ENCODE assay signal across 29 mouse cellular contexts in the genomic region with DNA sequence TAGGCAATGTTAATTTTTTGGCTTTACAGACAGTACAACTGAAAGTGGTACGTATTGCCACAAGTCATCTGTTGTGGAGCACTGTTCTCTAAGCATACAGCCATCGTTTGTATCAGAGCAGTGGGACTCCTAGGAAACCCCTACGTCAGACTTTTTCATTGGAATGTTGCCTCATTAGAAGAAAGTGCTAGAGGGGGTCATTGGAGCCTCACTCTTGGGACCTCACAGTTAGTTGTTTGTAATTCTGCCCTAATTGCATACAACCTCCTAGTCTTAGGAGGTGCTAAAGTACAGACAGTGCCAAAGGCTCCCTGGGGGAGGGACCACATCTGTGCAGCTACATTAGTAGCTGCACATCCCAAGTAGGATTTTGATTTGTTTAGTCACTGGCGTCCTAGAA. TPM values are rescaled to one million over a fixed set of nuclear protein-coding genes. Genes with fewer than 3 reads are reported as not detected.
A peak's percentile ranks its signal among the peaks of the same experiment; 100 is the strongest.
DNase-seq lines count a peak whose midpoint lies in the region; ATAC-seq and TF ChIP-seq lines count a peak whose summit lies in the region.
"Had no signal": no experiment of that assay in that cellular context is flagged by ENCODE, and none has a peak within 500 bp of the region (broad histone marks: within the 10 kb centered on the region; RNA-seq: fewer than 3 reads in every experiment).

No protein-coding gene starts in this region.

- H3K4me2 ChIP-seq in embryonic facial prominence, embryonic 14.5 days (ENCODE audit: low read depth, low read length), result no peak overlapping the region
- H3K4me2 ChIP-seq in forebrain, embryonic 14.5 days (ENCODE audit: low read length), result no peak overlapping the region
- H3K4me2 ChIP-seq in forebrain, embryonic 16.5 days (ENCODE audit: low read length), result no peak overlapping the region
- no peak overlapping the region for H3K4me2 ChIP-seq in midbrain, postnatal 0 days (ENCODE audit: low read depth, low read length, poor library complexity, severe bottlenecking)
- no peak overlapping the region for H3K4me2 ChIP-seq in midbrain, embryonic 16.5 days (ENCODE audit: low read length)
- H3K4me2 ChIP-seq: embryonic facial prominence, embryonic 15.5 days; heart, embryonic 12.5 days; heart, embryonic 15.5 days; hindbrain, embryonic 12.5 days; hindbrain, embryonic 15.5 days; intestine, embryonic 15.5 days had no signal

- 39% methylated on average over 4 of the region's 4 CpGs for WGBS in embryonic facial prominence, embryonic 14.5 days
- 50% methylated on average over 4 of the region's 4 CpGs for WGBS in embryonic facial prominence, embryonic 10.5 days
- 14% methylated on average over 4 of the region's 4 CpGs for whole genome bisulfite sequencing in forebrain, embryonic 14.5 days
- WGBS in forebrain, embryonic 16.5 days, result 20% methylated on average over 4 of the region's 4 CpGs
- 68% methylated on average over 4 of the region's 4 CpGs for WGBS in midbrain, postnatal 0 days
- 69% methylated on average over 4 of the region's 4 CpGs for WGBS in midbrain, embryonic 16.5 days

- H3K36me3 ChIP-seq in embryonic facial prominence, embryonic 14.5 days (ENCODE audit: control insufficient read depth, insufficient read depth, low read length), result no peaks in the 10 kb centered on the region
- H3K36me3 ChIP-seq in embryonic facial prominence, embryonic 10.5 days (replicated peaks), result no peaks in the 10 kb centered on the region
- H3K36me3 ChIP-seq in forebrain, embryonic 14.5 days (ENCODE audit: control insufficient read depth, insufficient read depth, low read length), result no peaks in the 10 kb centered on the region
- H3K36me3 ChIP-seq in forebrain, embryonic 16.5 days (ENCODE audit: control insufficient read depth, insufficient read depth), result no peaks in the 10 kb centered on the region
- H3K36me3 ChIP-seq in midbrain, postnatal 0 days (ENCODE audit: insufficient read depth, low read length), result no peaks in the 10 kb centered on the region
- H3K36me3 ChIP-seq in midbrain, embryonic 16.5 days (ENCODE audit: control insufficient read depth, insufficient read depth, low read length), result no peaks in the 10 kb centered on the region
- H3K36me3 ChIP-seq: embryonic facial prominence, embryonic 15.5 days; heart, embryonic 12.5 days; heart, embryonic 15.5 days; hindbrain, embryonic 12.5 days; hindbrain, embryonic 15.5 days; intestine, embryonic 15.5 days had no signal

- H3K27me3 ChIP-seq in embryonic facial prominence, embryonic 14.5 days (replicated peaks; ENCODE audit: control insufficient read depth, insufficient read depth, low read length), result no peaks in the 10 kb centered on the region
- no peaks in the 10 kb centered on the region for H3K27me3 ChIP-seq in embryonic facial prominence, embryonic 10.5 days (replicated peaks; ENCODE audit: low read depth, poor library complexity, severe bottlenecking)
- no peaks in the 10 kb centered on the region for H3K27me3 ChIP-seq in forebrain, embryonic 14.5 days (replicated peaks; ENCODE audit: control insufficient read depth, insufficient read depth, low read length)
- H3K27me3 ChIP-seq in forebrain, embryonic 16.5 days (replicated peaks; ENCODE audit: control insufficient read depth, insufficient read depth, low read length), result no peaks in the 10 kb centered on the region
- H3K27me3 ChIP-seq in midbrain, postnatal 0 days (ENCODE audit: insufficient read depth, low read length), result no peaks in the 10 kb centered on the region
- H3K27me3 ChIP-seq in midbrain, embryonic 16.5 days (ENCODE audit: control insufficient read depth, insufficient read depth, low read depth, low read length), result no peaks in the 10 kb centered on the region
- H3K27me3 ChIP-seq: embryonic facial prominence, embryonic 15.5 days; heart, embryonic 12.5 days; heart, embryonic 15.5 days; hindbrain, embryonic 12.5 days; hindbrain, embryonic 15.5 days; intestine, embryonic 15.5 days; Patski had no signal

- no peak overlapping the region for H3K27ac ChIP-seq in embryonic facial prominence, embryonic 14.5 days (replicated peaks; ENCODE audit: low read depth, low read length)
- H3K27ac ChIP-seq in embryonic facial prominence, embryonic 10.5 days (replicated peaks), result no peak overlapping the region
- no peak overlapping the region for H3K27ac ChIP-seq in forebrain, embryonic 14.5 days (ENCODE audit: low read depth, low read length)
- no peak overlapping the region for H3K27ac ChIP-seq in forebrain, embryonic 16.5 days (ENCODE audit: low read length)
- no peak overlapping the region for H3K27ac ChIP-seq in midbrain, postnatal 0 days (ENCODE audit: low read depth, low read length)
- no peak overlapping the region for H3K27ac ChIP-seq in midbrain, embryonic 16.5 days (ENCODE audit: low read length)
- H3K27ac ChIP-seq: embryonic facial prominence, embryonic 15.5 days; heart, embryonic 15.5 days; hindbrain, embryonic 12.5 days; hindbrain, embryonic 15.5 days; intestine, embryonic 15.5 days had no signal

- H3K4me1 ChIP-seq in embryonic facial prominence, embryonic 14.5 days (ENCODE audit: control insufficient read depth, insufficient read depth, low read length), result no peaks in the 10 kb centered on the region
- 0 out of 2 replicates have a peak, but pooled peaks cover 3% of the 10 kb centered on the region for H3K4me1 ChIP-seq in embryonic facial prominence, embryonic 10.5 days
- H3K4me1 ChIP-seq in forebrain, embryonic 14.5 days (ENCODE audit: control insufficient read depth, insufficient read depth, low read length), result 0 out of 2 replicates have a peak, but pooled peaks cover 3% of the 10 kb centered on the region
- H3K4me1 ChIP-seq in forebrain, embryonic 16.5 days (replicated peaks; ENCODE audit: control insufficient read depth, insufficient read depth, low read length), result no peaks in the 10 kb centered on the region
- no peaks in the 10 kb centered on the region for H3K4me1 ChIP-seq in midbrain, postnatal 0 days (ENCODE audit: insufficient read depth, low read length)
- no peaks in the 10 kb centered on the region for H3K4me1 ChIP-seq in midbrain, embryonic 16.5 days (ENCODE audit: control insufficient read depth, insufficient read depth, low read length)
- H3K4me1 ChIP-seq: heart, embryonic 15.5 days; hindbrain, embryonic 12.5 days; hindbrain, embryonic 15.5 days; intestine, embryonic 15.5 days had no signal

- TF ChIP-seq CTCF in midbrain, postnatal 0 days (IDR thresholded peaks at IDR 0.05), result no peak

- ATAC-seq in embryonic facial prominence, embryonic 14.5 days (ENCODE audit: low read depth), result peak; percentile 55; the same call in 1 of the 2 replicates
- ATAC-seq in forebrain, embryonic 14.5 days, result no peak
- no peak for ATAC-seq in forebrain, embryonic 16.5 days
- ATAC-seq in midbrain, postnatal 0 days (ENCODE audit: low FRiP score), result no peak
- ATAC-seq in midbrain, embryonic 16.5 days, result no peak
- ATAC-seq: forebrain, postnatal 0 days; intestine, embryonic 15.5 days; Patski had no signal

- DNase-seq in embryonic facial prominence, embryonic 14.5 days (ENCODE audit: low spot score), result peak; percentile 26
- DNase-seq in embryonic facial prominence, embryonic 10.5 days (ENCODE audit: low spot score), result no peak
- peak; percentile 10 for DNase-seq in forebrain, embryonic 14.5 days (ENCODE audit: low spot score)
- peak; percentile 18 for DNase-seq in midbrain, postnatal 0 days (ENCODE audit: low spot score)
- DNase-seq in retina, postnatal 1 day, result peak; percentile 80
- no peak for DNase-seq in right cerebral cortex, postnatal 4 days
- DNase-seq: adrenal gland, adult 2 months; adrenal gland, postnatal 14 days; cerebellum, adult 11-12 months; cerebellum, adult 8-10 months; cerebellum, postnatal 10 days; cerebellum, postnatal 36 days; embryo, embryonic 11 days; forebrain, postnatal 0 days; gastrocnemius, postnatal 25 days; heart, adult 18-20 months; heart, postnatal 10 days; heart, postnatal 36 days; kidney, adult 11 months had no signal

- no peak overlapping the region for H3K9ac ChIP-seq in embryonic facial prominence, embryonic 14.5 days (ENCODE audit: low read depth, low read length)
- no peak overlapping the region for H3K9ac ChIP-seq in forebrain, embryonic 14.5 days (ENCODE audit: low read length)
- no peak overlapping the region for H3K9ac ChIP-seq in forebrain, embryonic 16.5 days (replicated peaks; ENCODE audit: low read depth, low read length)
- H3K9ac ChIP-seq in midbrain, postnatal 0 days (replicated peaks; ENCODE audit: low read length, poor library complexity, severe bottlenecking), result no peak overlapping the region
- H3K9ac ChIP-seq in midbrain, embryonic 16.5 days (ENCODE audit: low read depth, low read length), result no peak overlapping the region
- H3K9ac ChIP-seq: embryonic facial prominence, embryonic 15.5 days; forebrain, postnatal 0 days; heart, embryonic 12.5 days; heart, embryonic 15.5 days; hindbrain, embryonic 12.5 days; hindbrain, embryonic 15.5 days; intestine, embryonic 15.5 days had no signal

- no peak overlapping the region for H3K4me3 ChIP-seq in embryonic facial prominence, embryonic 14.5 days (ENCODE audit: low read depth, low read length)
- no peak overlapping the region for H3K4me3 ChIP-seq in embryonic facial prominence, embryonic 10.5 days
- no peak overlapping the region for H3K4me3 ChIP-seq in forebrain, embryonic 14.5 days (ENCODE audit: low read depth, low read length)
- no peak overlapping the region for H3K4me3 ChIP-seq in forebrain, embryonic 16.5 days (replicated peaks; ENCODE audit: low read length)
- no peak overlapping the region for H3K4me3 ChIP-seq in midbrain, postnatal 0 days (ENCODE audit: low read depth, low read length)
- no peak overlapping the region for H3K4me3 ChIP-seq in midbrain, embryonic 16.5 days (ENCODE audit: low read depth, low read length)
- H3K4me3 ChIP-seq: embryonic facial prominence, embryonic 15.5 days; heart, embryonic 12.5 days; heart, embryonic 15.5 days; hindbrain, embryonic 12.5 days; hindbrain, embryonic 15.5 days; intestine, embryonic 15.5 days had no signal

- H3K9me3 ChIP-seq in embryonic facial prominence, embryonic 14.5 days (ENCODE audit: control insufficient read depth, low read length), result no peaks in the 10 kb centered on the region
- H3K9me3 ChIP-seq in embryonic facial prominence, embryonic 10.5 days, result no peaks in the 10 kb centered on the region
- no peaks in the 10 kb centered on the region for H3K9me3 ChIP-seq in forebrain, embryonic 14.5 days (replicated peaks; ENCODE audit: control insufficient read depth, low read length)
- H3K9me3 ChIP-seq in forebrain, embryonic 16.5 days (ENCODE audit: control insufficient read depth, low read length), result no peaks in the 10 kb centered on the region
- no peaks in the 10 kb centered on the region for H3K9me3 ChIP-seq in midbrain, postnatal 0 days (ENCODE audit: low read length)
- no peaks in the 10 kb centered on the region for H3K9me3 ChIP-seq in midbrain, embryonic 16.5 days (replicated peaks; ENCODE audit: control insufficient read depth, low read length, poor library complexity, severe bottlenecking)
- H3K9me3 ChIP-seq: embryonic facial prominence, embryonic 15.5 days; heart, embryonic 12.5 days; heart, embryonic 15.5 days; hindbrain, embryonic 12.5 days; hindbrain, embryonic 15.5 days; intestine, embryonic 15.5 days had no signal

RNA-seq across cellular contexts. Expression of gene Rps27, which starts 18.7 kb away (rescaled TPM):
- polyA plus RNA-seq in embryonic facial prominence, embryonic 14.5 days (2014; fragmentation: Nextera tagmentation; extraction: Ambion mirVana), result 2,089 and 2,268 TPM in 2 replicates
- 1,048 and 1,124 TPM in 2 replicates for polyA plus RNA-seq in embryonic facial prominence, embryonic 10.5 days (2016; fragmentation: Nextera tagmentation; extraction: Ambion mirVana)
- 1,051 and 1,622 TPM in 2 replicates for polyA plus RNA-seq in forebrain, embryonic 14.5 days (2014; fragmentation: Nextera tagmentation; extraction: Ambion mirVana)
- 790 and 871 TPM in 2 replicates for polyA plus RNA-seq in forebrain, embryonic 16.5 days (2015; fragmentation: Nextera tagmentation; extraction: Ambion mirVana)
- total RNA-seq in midbrain, postnatal 0 days (2014; rRNA removed), result 2,807 and 2,947 TPM in 2 replicates
- polyA plus RNA-seq in midbrain, postnatal 0 days (2015; fragmentation: Nextera tagmentation; extraction: Ambion mirVana), result 773 and 821 TPM in 2 replicates
- 691 and 714 TPM in 2 replicates for polyA plus RNA-seq in midbrain, embryonic 16.5 days (2015; fragmentation: Nextera tagmentation; extraction: Ambion mirVana)

RNA-seq across cellular contexts. Expression of gene Rab13, which starts 18.7 kb away (rescaled TPM):
- 18.1 and 19.8 TPM in 2 replicates for polyA plus RNA-seq in embryonic facial prominence, embryonic 14.5 days (2014; fragmentation: Nextera tagmentation; extraction: Ambion mirVana)
- 25.4 and 25.5 TPM in 2 replicates for polyA plus RNA-seq in embryonic facial prominence, embryonic 10.5 days (2016; fragmentation: Nextera tagmentation; extraction: Ambion mirVana)
- 11.3 and 11.9 TPM in 2 replicates for polyA plus RNA-seq in forebrain, embryonic 14.5 days (2014; fragmentation: Nextera tagmentation; extraction: Ambion mirVana)
- polyA plus RNA-seq in forebrain, embryonic 16.5 days (2015; fragmentation: Nextera tagmentation; extraction: Ambion mirVana), result 21.7 and 22.2 TPM in 2 replicates
- total RNA-seq in midbrain, postnatal 0 days (2014; rRNA removed), result 3.9 and 5.9 TPM in 2 replicates
- 17.4 and 18.5 TPM in 2 replicates for polyA plus RNA-seq in midbrain, postnatal 0 days (2015; fragmentation: Nextera tagmentation; extraction: Ambion mirVana)
- 19.6 and 22.4 TPM in 2 replicates for polyA plus RNA-seq in midbrain, embryonic 16.5 days (2015; fragmentation: Nextera tagmentation; extraction: Ambion mirVana)

RNA-seq across cellular contexts. Expression of gene Jtb, which starts 36.6 kb away (rescaled TPM):
- 112 and 114 TPM in 2 replicates for polyA plus RNA-seq in embryonic facial prominence, embryonic 14.5 days (2014; fragmentation: Nextera tagmentation; extraction: Ambion mirVana)
- 79.3 and 81.4 TPM in 2 replicates for polyA plus RNA-seq in embryonic facial prominence, embryonic 10.5 days (2016; fragmentation: Nextera tagmentation; extraction: Ambion mirVana)
- 118 and 124 TPM in 2 replicates for polyA plus RNA-seq in forebrain, embryonic 14.5 days (2014; fragmentation: Nextera tagmentation; extraction: Ambion mirVana)
- 106 and 114 TPM in 2 replicates for polyA plus RNA-seq in forebrain, embryonic 16.5 days (2015; fragmentation: Nextera tagmentation; extraction: Ambion mirVana)
- 37.3 and 39.1 TPM in 2 replicates for total RNA-seq in midbrain, postnatal 0 days (2014; rRNA removed)
- polyA plus RNA-seq in midbrain, postnatal 0 days (2015; fragmentation: Nextera tagmentation; extraction: Ambion mirVana), result 115 and 123 TPM in 2 replicates
- polyA plus RNA-seq in midbrain, embryonic 16.5 days (2015; fragmentation: Nextera tagmentation; extraction: Ambion mirVana), result 87.6 and 100 TPM in 2 replicates

RNA-seq across cellular contexts. Expression of gene Creb3l4, which starts 48.6 kb away (rescaled TPM):
- 5.2 and 6.1 TPM in 2 replicates for polyA plus RNA-seq in embryonic facial prominence, embryonic 14.5 days (2014; fragmentation: Nextera tagmentation; extraction: Ambion mirVana)
- polyA plus RNA-seq in embryonic facial prominence, embryonic 10.5 days (2016; fragmentation: Nextera tagmentation; extraction: Ambion mirVana), result 4.2 and 6.1 TPM in 2 replicates
- 4.1 and 4.2 TPM in 2 replicates for polyA plus RNA-seq in forebrain, embryonic 14.5 days (2014; fragmentation: Nextera tagmentation; extraction: Ambion mirVana)
- polyA plus RNA-seq in forebrain, embryonic 16.5 days (2015; fragmentation: Nextera tagmentation; extraction: Ambion mirVana), result 2.7 and 3.3 TPM in 2 replicates
- total RNA-seq in midbrain, postnatal 0 days (2014; rRNA removed), result 0.77 and 1.6 TPM in 2 replicates
- polyA plus RNA-seq in midbrain, postnatal 0 days (2015; fragmentation: Nextera tagmentation; extraction: Ambion mirVana), result 1.2 and 1.7 TPM in 2 replicates
- polyA plus RNA-seq in midbrain, embryonic 16.5 days (2015; fragmentation: Nextera tagmentation; extraction: Ambion mirVana), result 1.1 and 2.2 TPM in 2 replicates
- total RNA-seq: gastrocnemius, adult 8-10 months; heart, postnatal 36 days had no signal

RNA-seq across cellular contexts. Expression of gene Slc39a1, which starts 53.2 kb away (rescaled TPM):
- polyA plus RNA-seq in embryonic facial prominence, embryonic 14.5 days (2014; fragmentation: Nextera tagmentation; extraction: Ambion mirVana), result 88.1 and 90.9 TPM in 2 replicates
- 60.9 and 64.2 TPM in 2 replicates for polyA plus RNA-seq in embryonic facial prominence, embryonic 10.5 days (2016; fragmentation: Nextera tagmentation; extraction: Ambion mirVana)
- 40.0 and 47.0 TPM in 2 replicates for polyA plus RNA-seq in forebrain, embryonic 14.5 days (2014; fragmentation: Nextera tagmentation; extraction: Ambion mirVana)
- polyA plus RNA-seq in forebrain, embryonic 16.5 days (2015; fragmentation: Nextera tagmentation; extraction: Ambion mirVana), result 42.5 and 43.1 TPM in 2 replicates
- total RNA-seq in midbrain, postnatal 0 days (2014; rRNA removed), result 73.0 and 75.3 TPM in 2 replicates
- polyA plus RNA-seq in midbrain, postnatal 0 days (2015; fragmentation: Nextera tagmentation; extraction: Ambion mirVana), result 60.3 and 62.4 TPM in 2 replicates
- 43.0 and 46.8 TPM in 2 replicates for polyA plus RNA-seq in midbrain, embryonic 16.5 days (2015; fragmentation: Nextera tagmentation; extraction: Ambion mirVana)

Comparison
In these comparisons a context has a peak if more than half of its experiments do, and no peak if none do; other contexts are left out.
1. DNase-seq: peak in embryonic facial prominence, embryonic 14.5 days (single experiment), forebrain, embryonic 14.5 days (single experiment), midbrain, postnatal 0 days (single experiment) and retina, postnatal 1 day (single experiment); none in embryonic facial prominence, embryonic 10.5 days (single experiment) and right cerebral cortex, postnatal 4 days (single experiment).